Comparison of ENCODE assay signal across 11 mouse cellular contexts in the genomic region with DNA sequence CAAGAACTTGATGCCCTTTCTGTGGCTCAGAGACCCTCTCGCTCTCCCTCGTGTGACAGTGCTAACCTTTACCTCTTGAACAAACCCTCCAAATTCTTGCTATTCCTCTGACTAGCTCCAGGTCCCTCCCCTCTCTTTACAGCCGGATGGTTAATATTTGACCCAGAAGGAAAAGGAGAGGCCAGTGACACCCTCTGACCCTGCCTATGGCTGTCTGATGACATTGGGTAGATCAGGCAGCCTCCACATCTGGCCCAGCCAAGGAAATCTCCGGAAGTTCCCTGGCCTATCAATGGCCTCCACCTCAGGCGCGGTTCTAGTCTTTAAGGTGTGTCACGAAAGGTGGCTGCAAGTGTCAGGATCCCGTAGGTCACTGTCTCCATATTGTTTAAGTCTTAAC. TPM values are rescaled to one million over a fixed set of nuclear protein-coding genes. Genes with fewer than 3 reads are reported as not detected.
DNase-seq lines count a peak whose midpoint lies in the region; ATAC-seq and TF ChIP-seq lines count a peak whose summit lies in the region.
"Had no signal": no experiment of that assay in that cellular context is flagged by ENCODE, and none has a peak within 500 bp of the region (broad histone marks: within the 10 kb centered on the region; RNA-seq: fewer than 3 reads in every experiment).

No protein-coding gene starts in this region.

- TF ChIP-seq POLR2A in heart, adult 2 months (IDR thresholded peaks at IDR 0.05; ENCODE audit: insufficient read depth, low read depth, low read length) = no peak

- H3K27me3 ChIP-seq in forebrain, embryonic 13.5 days = no peaks in the 10 kb centered on the region
- H3K27me3 ChIP-seq in forebrain, embryonic 11.5 days (ENCODE audit: control insufficient read depth, insufficient read depth, low read length) = 0 out of 2 replicates have a peak, but pooled peaks cover 2% of the 10 kb centered on the region
- no peaks in the 10 kb centered on the region for H3K27me3 ChIP-seq in embryonic facial prominence, embryonic 12.5 days
- no peaks in the 10 kb centered on the region for H3K27me3 ChIP-seq in kidney, embryonic 14.5 days (ENCODE audit: control insufficient read depth, insufficient read depth, low read length)
- H3K27me3 ChIP-seq in midbrain, embryonic 15.5 days (replicated peaks) = no peaks in the 10 kb centered on the region
- H3K27me3 ChIP-seq in heart, adult 2 months (ENCODE audit: control insufficient read depth, insufficient read depth, low read length) = peaks cover 3% of the 10 kb centered on the region; the same call in 1 of the 2 replicates

- no peak overlapping the region for H3K27ac ChIP-seq in forebrain, embryonic 13.5 days
- H3K27ac ChIP-seq in forebrain, embryonic 11.5 days (ENCODE audit: low read depth, low read length) = no peak overlapping the region
- no peak overlapping the region for H3K27ac ChIP-seq in embryonic facial prominence, embryonic 12.5 days
- no peak overlapping the region for H3K27ac ChIP-seq in kidney, embryonic 14.5 days (ENCODE audit: low read depth, low read length)
- H3K27ac ChIP-seq in midbrain, embryonic 15.5 days = no peak overlapping the region
- H3K27ac ChIP-seq in heart, adult 2 months = no peak overlapping the region

- TF ChIP-seq EP300 in heart, adult 2 months (IDR thresholded peaks at IDR 0.05; ENCODE audit: insufficient read depth, low read depth, low read length) = no peak

- no peak for ATAC-seq in forebrain, embryonic 13.5 days
- no peak for ATAC-seq in forebrain, embryonic 11.5 days (replicated peaks; ENCODE audit: low FRiP score)
- ATAC-seq in embryonic facial prominence, embryonic 12.5 days (ENCODE audit: insufficient number of reproducible peaks, insufficient read depth, low FRiP score, low TSS enrichment) = no peak
- ATAC-seq in kidney, embryonic 14.5 days (ENCODE audit: low FRiP score, low TSS enrichment) = no peak
- ATAC-seq in midbrain, embryonic 15.5 days (replicated peaks) = no peak

- TF ChIP-seq CTCF in heart, adult 2 months (IDR thresholded peaks at IDR 0.05) = no peak

- WGBS in forebrain, embryonic 13.5 days = 86% methylated on average over 8 of the region's 8 CpGs
- 89% methylated on average over 8 of the region's 8 CpGs for WGBS in forebrain, embryonic 11.5 days
- 75% methylated on average over 8 of the region's 8 CpGs for WGBS in embryonic facial prominence, embryonic 12.5 days
- 76% methylated on average over 8 of the region's 8 CpGs for WGBS in kidney, embryonic 14.5 days
- WGBS in midbrain, embryonic 15.5 days = 90% methylated on average over 8 of the region's 8 CpGs
- 91% methylated on average over 8 of the region's 8 CpGs for WGBS in heart, adult 2 months

- peak overlapping the region; percentile 95; the same call in 1 of the 2 replicates for H3K4me2 ChIP-seq in forebrain, embryonic 13.5 days
- H3K4me2 ChIP-seq in forebrain, embryonic 11.5 days (ENCODE audit: low read depth, low read length, severe bottlenecking) = no peak overlapping the region
- peak overlapping the region; percentile 90; the same call in 1 of the 2 replicates for H3K4me2 ChIP-seq in embryonic facial prominence, embryonic 12.5 days (replicated peaks)
- peak overlapping the region; percentile 99 for H3K4me2 ChIP-seq in kidney, embryonic 14.5 days (replicated peaks; ENCODE audit: low read depth, low read length)
- H3K4me2 ChIP-seq in midbrain, embryonic 15.5 days = peak overlapping the region; percentile 86

- H3K36me3 ChIP-seq in forebrain, embryonic 13.5 days (ENCODE audit: poor library complexity, severe bottlenecking) = peaks cover 9% of the 10 kb centered on the region; the same call in 1 of the 2 replicates
- no peaks in the 10 kb centered on the region for H3K36me3 ChIP-seq in forebrain, embryonic 11.5 days (ENCODE audit: control insufficient read depth, insufficient read depth, low read length)
- H3K36me3 ChIP-seq in embryonic facial prominence, embryonic 12.5 days = peaks cover 9% of the 10 kb centered on the region; the same call in 1 of the 2 replicates
- H3K36me3 ChIP-seq in kidney, embryonic 14.5 days (ENCODE audit: control insufficient read depth, insufficient read depth, low read length) = peaks cover 4% of the 10 kb centered on the region; the same call in 1 of the 2 replicates
- H3K36me3 ChIP-seq in midbrain, embryonic 15.5 days (replicated peaks) = 0 out of 2 replicates have a peak, but pooled peaks cover 6% of the 10 kb centered on the region
- no peaks in the 10 kb centered on the region for H3K36me3 ChIP-seq in heart, adult 2 months (ENCODE audit: control insufficient read depth, insufficient read depth, low read length)

- intact Hi-C loops in heart, adult 2 months (cut with DNase I) = no loop called here

- peaks cover 31% of the 10 kb centered on the region for H3K4me1 ChIP-seq in forebrain, embryonic 13.5 days
- peaks cover 18% of the 10 kb centered on the region for H3K4me1 ChIP-seq in forebrain, embryonic 11.5 days (replicated peaks; ENCODE audit: control insufficient read depth, insufficient read depth, low read length)
- H3K4me1 ChIP-seq in embryonic facial prominence, embryonic 12.5 days = peaks cover 28% of the 10 kb centered on the region
- H3K4me1 ChIP-seq in kidney, embryonic 14.5 days (ENCODE audit: control insufficient read depth, insufficient read depth, low read length) = peaks cover 37% of the 10 kb centered on the region
- peaks cover 27% of the 10 kb centered on the region for H3K4me1 ChIP-seq in midbrain, embryonic 15.5 days
- peaks cover 3% of the 10 kb centered on the region; the same call in 1 of the 2 replicates for H3K4me1 ChIP-seq in heart, adult 2 months (ENCODE audit: control insufficient read depth, insufficient read depth, low read length)

- H3K9ac ChIP-seq in forebrain, embryonic 13.5 days = no peak overlapping the region; the same call in 1 of the 2 replicates
- H3K9ac ChIP-seq in forebrain, embryonic 11.5 days (ENCODE audit: low read length) = no peak overlapping the region
- 0 out of 2 replicates have a peak overlapping the region, but pooled peaks have one; percentile 65 for H3K9ac ChIP-seq in embryonic facial prominence, embryonic 12.5 days
- no peak overlapping the region; the same call in 1 of the 2 replicates for H3K9ac ChIP-seq in kidney, embryonic 14.5 days (ENCODE audit: low read depth, low read length)
- no peak overlapping the region for H3K9ac ChIP-seq in midbrain, embryonic 15.5 days
- H3K9ac ChIP-seq in heart, adult 2 months (ENCODE audit: low read depth, low read length) = no peak overlapping the region

- H3K9me3 ChIP-seq in forebrain, embryonic 13.5 days (replicated peaks) = no peaks in the 10 kb centered on the region
- H3K9me3 ChIP-seq in forebrain, embryonic 11.5 days (ENCODE audit: control insufficient read depth, low read length) = no peaks in the 10 kb centered on the region
- H3K9me3 ChIP-seq in embryonic facial prominence, embryonic 12.5 days = no peaks in the 10 kb centered on the region
- H3K9me3 ChIP-seq in kidney, embryonic 14.5 days (ENCODE audit: control insufficient read depth, low read length) = no peaks in the 10 kb centered on the region
- no peaks in the 10 kb centered on the region for H3K9me3 ChIP-seq in midbrain, embryonic 15.5 days
- H3K9me3 ChIP-seq: megakaryocyte, embryonic 14.5 days had no signal

- H3K4me3 ChIP-seq in forebrain, embryonic 13.5 days = no peak overlapping the region
- no peak overlapping the region for H3K4me3 ChIP-seq in forebrain, embryonic 11.5 days (ENCODE audit: low read depth, low read length)
- H3K4me3 ChIP-seq in embryonic facial prominence, embryonic 12.5 days = no peak overlapping the region
- H3K4me3 ChIP-seq in kidney, embryonic 14.5 days (ENCODE audit: low read length) = no peak overlapping the region
- H3K4me3 ChIP-seq in midbrain, embryonic 15.5 days = no peak overlapping the region
- no peak overlapping the region for H3K4me3 ChIP-seq in heart, adult 2 months
- H3K4me3 ChIP-seq: megakaryocyte, embryonic 14.5 days had no signal

- no peaks in the 10 kb centered on the region for H3K79me2 ChIP-seq in heart, adult 2 months (replicated peaks; ENCODE audit: control insufficient read depth, insufficient read depth, low read length)

- no peak for DNase-seq in forebrain, embryonic 11.5 days (ENCODE audit: low spot score)
- DNase-seq in urinary bladder, postnatal 4 days (ENCODE audit: low spot score in 2 of 2) = no peak
- no peak for DNase-seq in gastrocnemius, adult 8-10 months (ENCODE audit: low spot score in 2 of 2)
- no peak for DNase-seq in heart, adult 2 months
- DNase-seq: B cell, adult 2 months; right cerebral cortex, postnatal 25 days had no signal

RNA-seq across cellular contexts. Expression of a gene that starts 2.1 kb away (rescaled TPM):
- 9.7 and 11.7 TPM in 2 replicates for polyA plus RNA-seq in forebrain, embryonic 13.5 days (2015; fragmentation: Nextera tagmentation; extraction: Ambion mirVana)
- 7.1 and 7.4 TPM in 2 replicates for polyA plus RNA-seq in forebrain, embryonic 11.5 days (2014; fragmentation: Nextera tagmentation; extraction: Ambion mirVana)
- polyA plus RNA-seq in embryonic facial prominence, embryonic 12.5 days (2016; fragmentation: Nextera tagmentation; extraction: Ambion mirVana) = 7.0 TPM in 2 replicates
- polyA plus RNA-seq in kidney, embryonic 14.5 days (2014; fragmentation: Nextera tagmentation; extraction: Ambion mirVana) = 7.0 and 7.2 TPM in 2 replicates
- polyA plus RNA-seq in midbrain, embryonic 15.5 days (2015; fragmentation: Nextera tagmentation; extraction: Ambion mirVana) = 17.1 and 20.4 TPM in 2 replicates
- total RNA-seq in gastrocnemius, adult 8-10 months (2022) = under 1 TPM; 0.13 to 0.41 (median 0.21) TPM
- total RNA-seq in heart, adult 2 months (2021) = under 1 TPM; 0.32 to 0.37 TPM
- 0.94 and 1.2 TPM in 2 replicates for polyA plus RNA-seq in heart, adult 2 months (2012; rRNA removed)

RNA-seq across cellular contexts. Expression of a gene that starts 14.4 kb away (rescaled TPM):
- polyA plus RNA-seq in forebrain, embryonic 13.5 days (2015; fragmentation: Nextera tagmentation; extraction: Ambion mirVana) = 21.1 and 22.2 TPM in 2 replicates
- polyA plus RNA-seq in forebrain, embryonic 11.5 days (2014; fragmentation: Nextera tagmentation; extraction: Ambion mirVana) = 18.4 and 19.9 TPM in 2 replicates
- polyA plus RNA-seq in embryonic facial prominence, embryonic 12.5 days (2016; fragmentation: Nextera tagmentation; extraction: Ambion mirVana) = 28.6 and 29.1 TPM in 2 replicates
- polyA plus RNA-seq in kidney, embryonic 14.5 days (2014; fragmentation: Nextera tagmentation; extraction: Ambion mirVana) = 19.6 and 19.9 TPM in 2 replicates
- 15.9 and 17.2 TPM in 2 replicates for polyA plus RNA-seq in midbrain, embryonic 15.5 days (2015; fragmentation: Nextera tagmentation; extraction: Ambion mirVana)
- 10 to 100 TPM; 18.9 to 39.5 (median 21.9) TPM for total RNA-seq in gastrocnemius, adult 8-10 months (2022)
- total RNA-seq in heart, adult 2 months (2021) = 10 to 100 TPM; 29.3 to 32.1 TPM
- 11.9 and 21.9 TPM in 2 replicates for polyA plus RNA-seq in heart, adult 2 months (2012; rRNA removed)

RNA-seq across cellular contexts. Expression of a gene that starts 15.2 kb away (rescaled TPM):
- 82.2 and 89.7 TPM in 2 replicates for polyA plus RNA-seq in forebrain, embryonic 13.5 days (2015; fragmentation: Nextera tagmentation; extraction: Ambion mirVana)
- polyA plus RNA-seq in forebrain, embryonic 11.5 days (2014; fragmentation: Nextera tagmentation; extraction: Ambion mirVana) = 71.4 and 78.1 TPM in 2 replicates
- 74.5 and 75.8 TPM in 2 replicates for polyA plus RNA-seq in embryonic facial prominence, embryonic 12.5 days (2016; fragmentation: Nextera tagmentation; extraction: Ambion mirVana)
- polyA plus RNA-seq in kidney, embryonic 14.5 days (2014; fragmentation: Nextera tagmentation; extraction: Ambion mirVana) = 69.9 and 83.2 TPM in 2 replicates
- polyA plus RNA-seq in midbrain, embryonic 15.5 days (2015; fragmentation: Nextera tagmentation; extraction: Ambion mirVana) = 86.9 and 88.0 TPM in 2 replicates
- 10 to 100 TPM; 30.2 to 36.4 (median 34.1) TPM for total RNA-seq in gastrocnemius, adult 8-10 months (2022)
- total RNA-seq in heart, adult 2 months (2021) = 10 to 100 TPM; 45.6 to 53.6 TPM
- polyA plus RNA-seq in heart, adult 2 months (2012; rRNA removed) = 55.8 and 64.7 TPM in 2 replicates

RNA-seq across cellular contexts. Expression of a gene that starts 23.2 kb away (rescaled TPM):
- 24.5 and 24.7 TPM in 2 replicates for polyA plus RNA-seq in forebrain, embryonic 13.5 days (2015; fragmentation: Nextera tagmentation; extraction: Ambion mirVana)
- polyA plus RNA-seq in forebrain, embryonic 11.5 days (2014; fragmentation: Nextera tagmentation; extraction: Ambion mirVana) = 52.7 and 56.9 TPM in 2 replicates
- 107 and 112 TPM in 2 replicates for polyA plus RNA-seq in embryonic facial prominence, embryonic 12.5 days (2016; fragmentation: Nextera tagmentation; extraction: Ambion mirVana)
- 59.1 and 68.2 TPM in 2 replicates for polyA plus RNA-seq in kidney, embryonic 14.5 days (2014; fragmentation: Nextera tagmentation; extraction: Ambion mirVana)
- 25.2 and 28.6 TPM in 2 replicates for polyA plus RNA-seq in midbrain, embryonic 15.5 days (2015; fragmentation: Nextera tagmentation; extraction: Ambion mirVana)
- 10 to 100 TPM; 17.9 to 25.9 (median 20.5) TPM for total RNA-seq in gastrocnemius, adult 8-10 months (2022)
- 10 to 100 TPM; 59.1 to 68.1 TPM for total RNA-seq in heart, adult 2 months (2021)
- polyA plus RNA-seq in heart, adult 2 months (2012; rRNA removed) = 48.8 and 61.6 TPM in 2 replicates

RNA-seq across cellular contexts. Expression of a gene that starts 54.5 kb away (rescaled TPM):
- 0.92 and 1.5 TPM in 2 replicates for polyA plus RNA-seq in forebrain, embryonic 13.5 days (2015; fragmentation: Nextera tagmentation; extraction: Ambion mirVana)
- 0.61 and 0.63 TPM in 2 replicates for polyA plus RNA-seq in forebrain, embryonic 11.5 days (2014; fragmentation: Nextera tagmentation; extraction: Ambion mirVana)
- polyA plus RNA-seq in embryonic facial prominence, embryonic 12.5 days (2016; fragmentation: Nextera tagmentation; extraction: Ambion mirVana) = 0.29 and 0.52 TPM in 2 replicates
- polyA plus RNA-seq in kidney, embryonic 14.5 days (2014; fragmentation: Nextera tagmentation; extraction: Ambion mirVana) = 1.3 and 1.4 TPM in 2 replicates
- polyA plus RNA-seq in midbrain, embryonic 15.5 days (2015; fragmentation: Nextera tagmentation; extraction: Ambion mirVana) = 3.2 and 4.1 TPM in 2 replicates
- total RNA-seq in gastrocnemius, adult 8-10 months (2022) = 1 to 10 TPM; 2.9 to 5.4 (median 4.1) TPM
- total RNA-seq in heart, adult 2 months (2021) = under 1 TPM in 1 of 2 experiments, not detected in 1; 0.08 TPM
- polyA plus RNA-seq in heart, adult 2 months (2012; rRNA removed) = 0.38 and 0.43 TPM in 2 replicates
